Mouse (Mus musculus) MEL (cell line): Measurements from ENCODE around the gene Dapk2.

ENCODE experiments used
- E2F4 ChIP-seq: IDR thresholded peaks from 2 replicates; pipeline ENCODE4 v1.6.1; 2011; ENCODE audit warnings: low read depth, low read length, improper control_type of control experiment, borderline replicate concordance
- MAFK ChIP-seq: IDR thresholded peaks from 2 replicates; pipeline ENCODE4 v1.6.1; 2011; ENCODE audit warnings: low read depth, mild to moderate bottlenecking, low read length, improper control_type of control experiment, borderline replicate concordance
- SIN3A ChIP-seq: IDR thresholded peaks from 2 replicates; pipeline ENCODE4 v1.6.1; 2012; ENCODE audit warnings: low read length, improper control_type of control experiment, inconsistent platforms
- TAL1 ChIP-seq: IDR thresholded peaks from 2 replicates; pipeline ENCODE4 v1.6.1; 2012; ENCODE audit warnings: mild to moderate bottlenecking, inconsistent platforms, low read length, moderate library complexity, mixed read lengths

GRCm38 (mm10) chr9:66142265-66142664 is 15.8 kb upstream of the Dapk2 start:
- TF ChIP-seq MAFK (no peak), E2F4 (no peak), TAL1 (no peak), SIN3A (no peak)
